Mouse (Mus musculus): ENCODE measurements around the gene Cngb1. TPM values are rescaled to one million over a fixed set of nuclear protein-coding genes. Genes with fewer than 3 reads are reported as not detected.

The Cngb1 gene
- polyA plus RNA-seq, 1 experiment from 2014 or later, result 0.61 TPM

DNA sequence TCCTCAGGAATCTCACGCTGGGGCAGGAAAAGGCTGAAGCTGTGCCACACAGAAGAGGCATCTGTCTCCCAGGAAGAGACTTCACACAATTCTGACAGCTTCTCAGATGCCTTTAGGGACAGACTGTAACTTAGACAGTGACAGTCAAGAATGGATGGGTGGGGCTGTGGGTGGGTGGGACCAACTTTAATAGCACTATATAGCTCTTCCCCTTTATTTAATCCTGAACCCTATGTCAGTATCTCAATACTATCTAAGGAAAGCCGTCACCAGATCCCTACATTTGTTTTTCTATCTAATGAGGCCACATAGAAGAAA, 79.3 kb downstream of the Cngb1 start:
- H3K27ac ChIP-seq, result peak overlapping the region; percentile 11; the same call in 1 of the 2 replicates
- WGBS, result 33% methylated on average over 2 of the region's 2 CpGs
- ATAC-seq (ENCODE audit: low FRiP score, low read depth), result peak; percentile 59; the same call in 1 of the 2 replicates
- H3K27me3 ChIP-seq, result no peaks in the 10 kb centered on the region
- H3K4me3 ChIP-seq, result no peak overlapping the region
- H3K9ac ChIP-seq, result no peak overlapping the region
- H3K4me1 ChIP-seq, result peaks cover 12% of the 10 kb centered on the region; the same call in 1 of the 2 replicates
- no peak overlapping the region for H3K4me2 ChIP-seq (replicated peaks)
- H3K9me3 ChIP-seq, result no peaks in the 10 kb centered on the region
- no peaks in the 10 kb centered on the region for H3K36me3 ChIP-seq

DNA sequence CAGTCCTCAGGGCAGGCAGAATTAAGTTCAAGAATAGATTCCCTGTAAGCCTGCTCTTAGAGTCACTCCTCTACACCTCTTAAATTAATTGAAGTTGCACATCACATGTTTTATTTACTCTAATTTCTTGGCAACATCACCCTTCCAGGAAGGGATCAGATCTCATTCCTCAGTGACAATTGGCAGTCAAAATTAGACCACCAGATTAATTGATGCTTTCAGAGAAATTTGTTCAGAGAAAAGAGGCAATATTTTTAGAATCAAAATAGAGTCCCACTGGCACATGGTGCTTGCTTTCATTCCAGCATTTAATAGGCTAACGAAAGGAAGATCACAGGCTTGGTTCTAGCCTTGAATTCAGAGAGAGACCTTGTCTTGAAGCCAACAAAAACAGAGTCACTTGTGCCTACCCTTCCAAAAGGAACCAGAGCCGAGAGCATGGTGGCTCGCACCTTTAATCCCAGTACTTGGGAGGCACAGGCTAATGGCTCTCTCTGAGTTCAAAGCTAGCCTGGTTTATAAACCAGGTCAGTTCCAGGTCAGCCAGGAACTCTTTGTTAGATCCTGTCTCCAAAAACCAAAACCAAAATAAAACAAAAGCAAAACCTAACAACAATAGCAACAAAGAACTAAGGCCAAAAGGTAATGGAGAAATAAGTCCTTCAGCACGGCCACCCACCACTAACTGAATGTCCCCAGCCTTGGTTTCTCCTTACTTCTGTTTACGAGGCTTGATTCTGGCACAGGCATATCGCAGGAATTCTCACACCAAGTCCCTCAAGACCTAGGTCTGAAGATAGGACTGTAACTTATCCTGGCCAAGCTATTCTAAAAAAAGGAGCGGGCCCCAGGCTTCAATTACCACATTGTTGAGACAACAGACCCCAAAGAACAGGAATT, 79.9 kb downstream of the Cngb1 start:
- peak overlapping the region; percentile 11; the same call in 1 of the 2 replicates for H3K27ac ChIP-seq
- no peak overlapping the region for H3K4me3 ChIP-seq
- no peak overlapping the region for H3K9ac ChIP-seq
- H3K27me3 ChIP-seq, result no peaks in the 10 kb centered on the region
- 30% methylated on average over 7 of the region's 7 CpGs for WGBS
- ATAC-seq (ENCODE audit: low FRiP score, low read depth), result peak; percentile 54; the same call in 1 of the 2 replicates
- H3K4me1 ChIP-seq, result peaks cover 12% of the 10 kb centered on the region; the same call in 1 of the 2 replicates
- no peak overlapping the region for H3K4me2 ChIP-seq (replicated peaks)
- no peaks in the 10 kb centered on the region for H3K36me3 ChIP-seq
- no peaks in the 10 kb centered on the region for H3K9me3 ChIP-seq

DNA sequence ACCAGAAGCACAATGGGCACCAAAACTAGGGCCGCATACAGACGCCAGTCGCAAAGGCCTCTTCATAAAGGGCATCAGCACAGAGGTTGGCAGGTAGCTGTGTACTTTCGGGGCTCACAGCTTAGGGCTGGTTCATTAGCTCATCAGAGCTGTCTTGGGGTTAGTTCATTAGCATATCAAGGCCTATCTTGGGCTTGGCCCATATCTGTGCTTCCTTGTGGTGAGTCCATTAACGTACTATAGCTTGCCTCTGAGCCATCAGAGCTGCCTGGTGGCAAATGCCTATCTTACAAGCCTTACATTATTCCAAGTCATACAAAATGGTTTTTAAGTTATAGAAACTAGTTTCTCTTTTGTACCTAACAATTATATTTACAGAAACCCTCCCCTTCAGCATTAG, 82.4 kb downstream of the Cngb1 start:
- Histone ChIP-seq H3K27me3 (no peaks in the 10 kb centered on the region), H3K27ac (no peak overlapping the region), H3K9me3 (no peaks in the 10 kb centered on the region), H3K4me2 (replicated peaks) (no peak overlapping the region), H3K9ac (no peak overlapping the region), H3K36me3 (no peaks in the 10 kb centered on the region), H3K4me1 (peaks cover 17% of the 10 kb centered on the region; the same call in 1 of the 2 replicates), H3K4me3 (no peak overlapping the region)
- no peak for ATAC-seq (ENCODE audit: low FRiP score, low read depth)
- WGBS, result 90% methylated on average over 5 of the region's 5 CpGs

- Histone ChIP-seq H3K27ac (no peak overlapping the region), H3K4me3 (no peak overlapping the region), H3K4me1 (peaks cover 7% of the 10 kb centered on the region; the same call in 1 of the 2 replicates), H3K27me3 (no peaks in the 10 kb centered on the region), H3K36me3 (no peaks in the 10 kb centered on the region), H3K9me3 (no peaks in the 10 kb centered on the region), H3K4me2 (replicated peaks) (no peak overlapping the region), H3K9ac (no peak overlapping the region)
- no peak for ATAC-seq (ENCODE audit: low FRiP score, low read depth)
- 27% methylated on average over 2 of the region's 2 CpGs for WGBS
These were observed 85.3 kb downstream of the Cngb1 start for GRCm38 (mm10) chr8:95221045-95221444.

DNA sequence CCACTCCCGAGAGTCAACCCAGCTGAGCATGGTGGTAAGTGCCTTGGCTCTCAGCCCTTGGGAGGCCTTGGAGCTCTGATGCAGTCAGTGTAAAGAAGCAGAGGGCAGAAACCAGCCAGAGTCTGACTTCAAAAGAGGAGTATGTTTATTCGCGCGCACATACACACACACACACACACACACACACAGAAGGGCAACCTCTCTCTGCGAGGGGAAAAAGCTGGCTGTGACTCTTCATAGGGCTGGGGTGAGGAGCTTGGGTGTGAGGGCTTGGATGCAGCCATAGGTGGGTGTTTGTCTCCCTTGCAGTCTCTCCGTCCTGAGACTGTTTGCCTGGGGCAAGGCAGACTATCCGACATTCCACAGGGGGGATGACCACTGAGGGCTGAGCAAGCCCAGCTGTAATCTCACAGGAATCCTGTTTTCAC, 85.8 kb downstream of the Cngb1 start:
- H3K27ac ChIP-seq, result no peak overlapping the region
- 0 out of 2 replicates have a peak, but pooled peaks cover 5% of the 10 kb centered on the region for H3K4me1 ChIP-seq
- 48% methylated on average over 7 of the region's 7 CpGs for WGBS
- no peak overlapping the region for H3K4me2 ChIP-seq (replicated peaks)
- H3K9ac ChIP-seq, result no peak overlapping the region
- no peaks in the 10 kb centered on the region for H3K27me3 ChIP-seq
- H3K4me3 ChIP-seq, result no peak overlapping the region
- ATAC-seq (ENCODE audit: low FRiP score, low read depth), result 0 out of 2 replicates have a peak, but pooled peaks have one; percentile 15
- H3K9me3 ChIP-seq, result no peaks in the 10 kb centered on the region
- no peaks in the 10 kb centered on the region for H3K36me3 ChIP-seq

DNA sequence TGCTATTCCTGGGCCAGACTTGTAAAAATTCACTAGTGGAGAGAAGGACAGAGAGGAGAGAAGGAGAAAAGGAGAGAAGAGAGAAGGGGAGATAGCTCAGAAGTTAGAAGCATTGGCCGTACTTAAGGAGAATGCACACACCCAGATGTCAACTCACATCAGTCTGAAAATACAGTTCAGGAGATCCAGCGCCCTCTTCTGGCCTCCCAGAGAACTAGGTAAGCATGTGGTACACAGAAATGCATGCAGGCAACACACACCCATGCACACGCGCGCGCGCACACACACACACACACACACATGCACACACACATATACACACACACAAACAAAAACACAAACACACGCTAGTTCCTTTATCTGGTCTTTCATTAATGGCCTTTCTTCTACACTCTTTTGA, 86.8 kb downstream of the Cngb1 start:
- no peak overlapping the region for H3K27ac ChIP-seq
- no peak overlapping the region for H3K4me3 ChIP-seq
- 0 out of 2 replicates have a peak, but pooled peaks cover 5% of the 10 kb centered on the region for H3K4me1 ChIP-seq
- H3K27me3 ChIP-seq, result no peaks in the 10 kb centered on the region
- 90% methylated on average over 8 of the region's 8 CpGs for WGBS
- ATAC-seq (ENCODE audit: low FRiP score, low read depth), result no peak
- H3K4me2 ChIP-seq (replicated peaks), result no peak overlapping the region
- no peaks in the 10 kb centered on the region for H3K36me3 ChIP-seq
- no peaks in the 10 kb centered on the region for H3K9me3 ChIP-seq
- H3K9ac ChIP-seq, result no peak overlapping the region

- Histone ChIP-seq H3K36me3 (no peaks in the 10 kb centered on the region), H3K27me3 (no peaks in the 10 kb centered on the region), H3K4me2 (replicated peaks) (no peak overlapping the region), H3K9me3 (no peaks in the 10 kb centered on the region), H3K4me3 (no peak overlapping the region), H3K27ac (no peak overlapping the region), H3K9ac (no peak overlapping the region), H3K4me1 (0 out of 2 replicates have a peak, but pooled peaks cover 5% of the 10 kb centered on the region)
- ATAC-seq (ENCODE audit: low FRiP score, low read depth), result no peak
- 78% methylated on average over 11 of the region's 11 CpGs for WGBS
These were observed 90.5 kb downstream of the Cngb1 start for GRCm38 (mm10) chr8:95215709-95216360.

DNA sequence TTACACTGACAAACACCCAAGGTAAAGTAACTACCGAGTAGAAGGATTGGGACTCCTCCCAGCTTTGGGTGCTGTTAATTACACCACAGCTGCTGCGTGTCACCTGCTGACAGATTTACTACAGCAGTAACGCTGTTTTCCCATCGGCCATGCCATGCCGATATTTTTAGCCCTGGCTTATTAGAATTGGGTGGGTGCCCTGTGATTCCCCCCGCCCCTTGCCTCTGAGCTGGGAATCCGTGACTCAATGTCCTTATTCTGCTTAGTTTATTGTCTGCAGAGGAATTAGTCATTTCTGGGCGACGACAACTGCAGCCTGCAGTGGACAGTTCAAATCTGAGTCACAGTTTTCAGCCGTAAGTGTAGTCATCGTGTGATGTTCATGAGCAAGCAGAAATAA, 96.5 kb downstream of the Cngb1 start:
- H3K27ac ChIP-seq, result no peak overlapping the region
- no peaks in the 10 kb centered on the region for H3K27me3 ChIP-seq
- no peak overlapping the region for H3K4me3 ChIP-seq
- 29% methylated on average over 11 of the region's 11 CpGs for WGBS
- ATAC-seq (ENCODE audit: low FRiP score, low read depth), result no peak
- H3K4me2 ChIP-seq (replicated peaks), result 0 out of 2 replicates have a peak overlapping the region, but pooled peaks have one; percentile 11
- no peaks in the 10 kb centered on the region for H3K4me1 ChIP-seq
- no peaks in the 10 kb centered on the region for H3K9me3 ChIP-seq
- H3K9ac ChIP-seq, result no peak overlapping the region
- H3K36me3 ChIP-seq, result no peaks in the 10 kb centered on the region

GRCm38 (mm10) chr8:95205946-95206345, 100.4 kb downstream of the Cngb1 start:
- Histone ChIP-seq H3K4me3 (no peak overlapping the region), H3K9ac (no peak overlapping the region), H3K9me3 (no peaks in the 10 kb centered on the region), H3K4me2 (replicated peaks) (no peak overlapping the region), H3K27ac (no peak overlapping the region), H3K36me3 (no peaks in the 10 kb centered on the region), H3K4me1 (0 out of 2 replicates have a peak, but pooled peaks cover 3% of the 10 kb centered on the region), H3K27me3 (no peaks in the 10 kb centered on the region)
- ATAC-seq (ENCODE audit: low FRiP score, low read depth), result no peak
- WGBS, result 36% methylated on average over 8 of the region's 8 CpGs

DNA sequence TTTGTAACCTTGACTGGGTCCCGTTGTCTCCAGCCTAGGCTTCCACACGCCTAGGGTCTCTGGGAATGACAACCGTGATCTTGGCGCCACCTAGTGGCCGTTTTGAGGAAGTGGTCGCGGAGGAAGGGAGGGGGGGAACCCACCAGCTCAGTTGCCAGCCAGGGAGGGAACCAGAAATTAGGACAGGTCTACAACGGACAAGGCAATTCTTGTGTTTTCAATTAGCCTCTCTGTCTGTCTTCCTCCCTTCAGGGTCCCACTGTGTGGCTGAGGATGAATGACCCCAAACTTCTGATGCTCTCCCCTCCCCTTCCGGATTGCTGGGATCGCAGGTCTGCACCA, 102.4 kb downstream of the Cngb1 start:
- no peak overlapping the region for H3K9ac ChIP-seq
- no peaks in the 10 kb centered on the region for H3K36me3 ChIP-seq
- H3K4me2 ChIP-seq (replicated peaks), result no peak overlapping the region
- no peak overlapping the region for H3K27ac ChIP-seq
- ATAC-seq (ENCODE audit: low FRiP score, low read depth), result peak; percentile 86
- H3K27me3 ChIP-seq, result no peaks in the 10 kb centered on the region
- no peak overlapping the region for H3K4me3 ChIP-seq
- 0 out of 2 replicates have a peak, but pooled peaks cover 3% of the 10 kb centered on the region for H3K4me1 ChIP-seq
- H3K9me3 ChIP-seq, result no peaks in the 10 kb centered on the region
- WGBS, result 18% methylated on average over 10 of the region's 10 CpGs

- Histone ChIP-seq H3K27me3 (no peaks in the 10 kb centered on the region), H3K4me1 (0 out of 2 replicates have a peak, but pooled peaks cover 3% of the 10 kb centered on the region), H3K9me3 (no peaks in the 10 kb centered on the region), H3K36me3 (no peaks in the 10 kb centered on the region), H3K4me3 (no peak overlapping the region), H3K4me2 (replicated peaks) (no peak overlapping the region), H3K27ac (no peak overlapping the region), H3K9ac (no peak overlapping the region)
- ATAC-seq (ENCODE audit: low FRiP score, low read depth), result no peak
- 49% methylated on average over 9 of the region's 9 CpGs for WGBS
These were observed 102.9 kb downstream of the Cngb1 start for GRCm38 (mm10) chr8:95203326-95204038.
